Mouse (Mus musculus) CH12.LX (cell line): Measurements from ENCODE around the gene Timm10. TPM values are rescaled to one million over a fixed set of nuclear protein-coding genes. Genes with fewer than 3 reads are reported as not detected.

ENCODE experiments used
- DNase-seq: peaks from one replicate; pipeline ENCODE4 v3.0.0-alpha.2; 2013; ENCODE audit errors: extremely low read depth
- H3K27ac ChIP-seq: 2 replicates; pipeline ENCODE4 v1.5.1; 2012; ENCODE audit warnings: low read depth, mild to moderate bottlenecking, control low read depth, moderate library complexity; ENCODE audit not compliant: insufficient read depth
- H3K27me3 ChIP-seq: replicated peaks from 2 replicates; pipeline ENCODE3; 2012; ENCODE audit warnings: inconsistent platforms
- H3K36me3 ChIP-seq, 2 experiments: replicated peaks in 1 of 2; 2 replicates each; pipeline versions ENCODE3 to v1.6.1; 2012; ENCODE audit warnings: inconsistent platforms in 1 of 2, low read length in 1 of 2, mild to moderate bottlenecking in 1 of 2, mixed read lengths in 1 of 2, moderate library complexity in 1 of 2; ENCODE audit not compliant: control insufficient read depth in 1 of 2, insufficient read depth in 1 of 2
- H3K4me1 ChIP-seq, 2 experiments: 2 replicates each; pipeline ENCODE4 v1.6.1; 2012; ENCODE audit warnings: inconsistent platforms in 1 of 2, moderate library complexity in 1 of 2; ENCODE audit not compliant: insufficient read depth in 2 of 2, control insufficient read depth in 1 of 2
- H3K4me2 ChIP-seq: 2 replicates; pipeline ENCODE4 v1.6.1; 2012; ENCODE audit warnings: low read depth, mild to moderate bottlenecking, control low read depth; ENCODE audit not compliant: poor library complexity, insufficient read depth, severe bottlenecking
- H3K4me3 ChIP-seq, 3 experiments: fragments of 150-350 bp in 1 of 3; sonication (generic) in 1 of 3; replicated peaks in 1 of 3; 2 replicates each; pipeline versions ENCODE3 to v1.5.1; 2011 to 2012; ENCODE audit warnings: low read depth in 2 of 3, low read length in 2 of 3, mild to moderate bottlenecking in 2 of 3, moderate library complexity in 2 of 3, control low read depth in 1 of 3, improper control_type of control experiment in 1 of 3, inconsistent platforms in 1 of 3, mixed read lengths in 1 of 3; ENCODE audit not compliant: poor library complexity in 1 of 3
- H3K79me2 ChIP-seq: replicated peaks from 2 replicates; pipeline ENCODE4 v1.6.1; 2012; ENCODE audit warnings: mild to moderate bottlenecking, moderate library complexity; ENCODE audit not compliant: control insufficient read depth, poor library complexity, insufficient read depth, severe bottlenecking; ENCODE audit errors: extremely low read depth
- H3K9ac ChIP-seq: 2 replicates; pipeline ENCODE4 v1.6.1; 2012; ENCODE audit warnings: low read depth, mild to moderate bottlenecking, control low read depth, moderate library complexity; ENCODE audit not compliant: insufficient read depth
- H3K9me3 ChIP-seq: replicated peaks from 2 replicates; pipeline ENCODE3; 2012; ENCODE audit warnings: low read length, inconsistent platforms, mixed read lengths
- BHLHE40 ChIP-seq: IDR thresholded peaks from 2 replicates; pipeline ENCODE4 v1.6.1; 2011; ENCODE audit warnings: mild to moderate bottlenecking, low read depth, low read length, improper control_type of control experiment
- CHD1 ChIP-seq: IDR thresholded peaks from 2 replicates; pipeline ENCODE4 v1.6.1; 2012; ENCODE audit warnings: low read depth, low read length, improper control_type of control experiment, inconsistent platforms
- CHD2 ChIP-seq: IDR thresholded peaks from 2 replicates; pipeline ENCODE4 v1.6.1; 2011; ENCODE audit warnings: low read length, improper control_type of control experiment
- CTCF ChIP-seq, 2 experiments: IDR thresholded peaks in 1 of 2; conservative IDR thresholded peaks in 1 of 2; 2 replicates each; pipeline ENCODE4 v1.5.1; 2011 to 2012; ENCODE audit warnings: low read depth in 2 of 2, low read length in 2 of 2, improper control_type of control experiment in 1 of 2, inconsistent platforms in 1 of 2, mild to moderate bottlenecking in 1 of 2, moderate library complexity in 1 of 2
- ELF1 ChIP-seq: IDR thresholded peaks from 2 replicates; pipeline ENCODE4 v1.6.1; 2014; ENCODE audit warnings: low read depth, mild to moderate bottlenecking, inconsistent platforms, low read length, improper control_type of control experiment
- GABPA ChIP-seq: IDR thresholded peaks from 2 replicates; pipeline ENCODE4 v1.6.1; 2012; ENCODE audit warnings: low read depth, low read length, improper control_type of control experiment, inconsistent platforms; ENCODE audit not compliant: insufficient replicate concordance
- JUN ChIP-seq: IDR thresholded peaks from 2 replicates; pipeline ENCODE4 v1.6.1; 2011; ENCODE audit warnings: low read depth, mild to moderate bottlenecking, low read length, improper control_type of control experiment, moderate library complexity; ENCODE audit not compliant: insufficient read depth
- JUND ChIP-seq: conservative IDR thresholded peaks from 2 replicates; pipeline ENCODE4 v1.6.1; 2011; ENCODE audit warnings: low read depth, low read length, improper control_type of control experiment
- MAX ChIP-seq: IDR thresholded peaks from 2 replicates; pipeline ENCODE4 v1.6.1; 2011; ENCODE audit warnings: low read length, improper control_type of control experiment
- MEF2A ChIP-seq: IDR thresholded peaks from 2 replicates; pipeline ENCODE4 v1.6.1; 2014; ENCODE audit warnings: low read depth, mild to moderate bottlenecking, inconsistent platforms, low read length, improper control_type of control experiment, borderline replicate concordance
- MXI1 ChIP-seq: IDR thresholded peaks from 2 replicates; pipeline ENCODE4 v1.6.1; 2011; ENCODE audit warnings: mild to moderate bottlenecking, low read depth, low read length, improper control_type of control experiment
- MYC ChIP-seq: IDR thresholded peaks from 2 replicates; pipeline ENCODE4 v1.6.1; 2011; ENCODE audit warnings: low read depth, mild to moderate bottlenecking, improper control_type of control experiment, low read length
- NRF1 ChIP-seq: IDR thresholded peaks from 2 replicates; pipeline ENCODE4 v1.6.1; 2014; ENCODE audit warnings: low read depth, mild to moderate bottlenecking, inconsistent platforms, low read length, improper control_type of control experiment, moderate library complexity
- POLR2A ChIP-seq: IDR thresholded peaks from 2 replicates; pipeline ENCODE4 v1.6.1; 2011; ENCODE audit warnings: low read depth, mild to moderate bottlenecking, improper control_type of control experiment, low read length
- RAD21 ChIP-seq: IDR thresholded peaks from 2 replicates; pipeline ENCODE4 v1.6.1; 2011; ENCODE audit warnings: low read depth, mild to moderate bottlenecking, low read length, improper control_type of control experiment, moderate library complexity
- SIN3A ChIP-seq: IDR thresholded peaks from 2 replicates; pipeline ENCODE4 v1.6.1; 2012; ENCODE audit warnings: low read length, improper control_type of control experiment, inconsistent platforms
- SMC3 ChIP-seq: IDR thresholded peaks from 2 replicates; pipeline ENCODE4 v1.6.1; 2011; ENCODE audit warnings: low read depth, low read length, improper control_type of control experiment
- TBP ChIP-seq: conservative IDR thresholded peaks from 2 replicates; pipeline ENCODE4 v1.6.1; 2011; ENCODE audit warnings: low read depth, low read length, improper control_type of control experiment
- TCF12 ChIP-seq: IDR thresholded peaks from 2 replicates; pipeline ENCODE4 v1.6.1; 2014; ENCODE audit warnings: low read depth, mild to moderate bottlenecking, inconsistent platforms, low read length, improper control_type of control experiment
- UBTF ChIP-seq: IDR thresholded peaks from 2 replicates; pipeline ENCODE4 v1.6.1; 2012; ENCODE audit warnings: low read depth, mild to moderate bottlenecking, inconsistent platforms, low read length, improper control_type of control experiment, moderate library complexity
- USF1 ChIP-seq: IDR thresholded peaks from 2 replicates; pipeline ENCODE4 v1.6.1; 2014; ENCODE audit warnings: low read depth, mild to moderate bottlenecking, inconsistent platforms, low read length, improper control_type of control experiment
- USF2 ChIP-seq: conservative IDR thresholded peaks from 2 replicates; pipeline ENCODE4 v1.6.1; 2011; ENCODE audit warnings: low read depth, low read length, improper control_type of control experiment
- ZC3H11A ChIP-seq: IDR thresholded peaks from 2 replicates; pipeline ENCODE4 v1.6.1; 2012; ENCODE audit warnings: low read depth, mild to moderate bottlenecking, inconsistent platforms, low read length, improper control_type of control experiment
- ZNF384 ChIP-seq: IDR thresholded peaks from 2 replicates; pipeline ENCODE4 v1.6.1; 2012; ENCODE audit warnings: low read depth, low read length, improper control_type of control experiment, inconsistent platforms
- dilution Hi-C: fragments of 300-500 bp; cut with MboI; formaldehyde crosslinking; loops from 2 replicates; pipeline ENCODE4 v1.14.3; 2020; ENCODE audit warnings: low sequenced_read_pairs; ENCODE audit not compliant: extremely low pct_unique_long_range_greater_than_20kb, extremely low pct_ligation_motif_present
- in situ Hi-C: fragments of 300-500 bp; cut with MboI; formaldehyde crosslinking; loops from 3 replicates; pipeline ENCODE4 v1.14.3; 2019; ENCODE audit warnings: low sequenced_read_pairs, low pct_ligation_motif_present, low pct_unique_long_range_greater_than_20kb, mixed read lengths
- polyA plus RNA-seq: library from polyadenylated mRNA; unstranded; fragments of >175 nt; gene quantifications from 2 replicates; pipeline ENCODE4 v1.2.1, GENCODE M21; 2012; ENCODE audit warnings: low read depth; ENCODE audit not compliant: insufficient read length
- total RNA-seq, 2 experiments: library from RNA; depleted of rRNA; stranded (reverse); fragments of 300-350 nt in 1 of 2; fragments of >200 nt in 1 of 2; gene quantifications; 2 replicates each; pipeline ENCODE4 v1.2.3; 2012 to 2014

The Timm10 gene
- total and polyA plus RNA-seq, 3 experiments = 77.7 to 115 (median 81.2) TPM

GRCm38 (mm10) chr2:84777706-84778105, 49.1 kb upstream of the Timm10 start:
- H3K4me3 ChIP-seq = no peak overlapping the region
- no peaks in the 10 kb centered on the region for H3K36me3 ChIP-seq
- no peak overlapping the region for H3K9ac ChIP-seq
- no peaks in the 10 kb centered on the region for H3K4me1 ChIP-seq
- H3K9me3 ChIP-seq = no peaks in the 10 kb centered on the region
- H3K4me2 ChIP-seq = no peak overlapping the region
- dilution Hi-C loops = no loop called here
- in situ Hi-C loops = no loop called here
- peaks cover 46% of the 10 kb centered on the region for H3K27me3 ChIP-seq
- no peaks in the 10 kb centered on the region for H3K79me2 ChIP-seq
- no peak for DNase-seq
- no peak overlapping the region for H3K27ac ChIP-seq
- TF ChIP-seq CHD1 (no peak), SIN3A (no peak), TCF12 (no peak), USF1 (no peak), JUN (no peak), RAD21 (no peak), SMC3 (no peak), ZC3H11A (no peak), BHLHE40 (no peak), CHD2 (no peak), ELF1 (no peak), POLR2A (no peak), JUND (no peak), MEF2A (no peak), UBTF (no peak), MYC (no peak), GABPA (no peak), USF2 (no peak), NRF1 (no peak), MAX (no peak)

- Histone ChIP-seq H3K79me2 (no peaks in the 10 kb centered on the region), H3K27me3 (peaks cover 34% of the 10 kb centered on the region), H3K4me1 (peaks cover 0 to 7% of the 10 kb centered on the region in 2 experiments; a peak in 2 of 4 replicates), H3K9me3 (no peaks in the 10 kb centered on the region), H3K4me2 (no peak overlapping the region), H3K4me3 (no peak overlapping the region), H3K27ac (no peak overlapping the region), H3K36me3 (no peaks in the 10 kb centered on the region), H3K9ac (no peak overlapping the region)
- TF ChIP-seq ZC3H11A (no peak), ZNF384 (no peak), USF2 (no peak), SMC3 (no peak), GABPA (no peak), JUN (no peak), NRF1 (no peak), CHD1 (no peak), MXI1 (no peak), RAD21 (peak; percentile 12), UBTF (no peak), TCF12 (no peak), TBP (no peak), CTCF (conservative IDR thresholded peaks at IDR 0.05 in 1 of 2, IDR thresholded peaks at IDR 0.05 in 1 of 2; ENCODE audit: low read depth in 2 of 2, low read length in 2 of 2) (peak in 1 of 2 experiments; percentile 51; a peak in 2 of 4 replicates), JUND (no peak)
- in situ Hi-C loops = no loop called here
- dilution Hi-C loops = no loop called here
- DNase-seq = peak; percentile 19
Observed at GRCm38 (mm10) chr2:84779210-84779609, 47.6 kb upstream of the Timm10 start.
